In genomic region chr8:11011787-11012485, GRCm38 (mm10) we compare ENCODE assay signal across 15 mouse cellular contexts. TPM values are rescaled to one million over a fixed set of nuclear protein-coding genes. Genes with fewer than 3 reads are reported as not detected.
DNase-seq lines count a peak whose midpoint lies in the region; ATAC-seq lines count a peak whose summit lies in the region.
"Had no signal": no experiment of that assay in that cellular context is flagged by ENCODE, and none has a peak within 500 bp of the region (broad histone marks: within the 10 kb centered on the region; RNA-seq: fewer than 3 reads in every experiment).

No protein-coding gene starts in this region.

- no peak for DNase-seq in heart, postnatal 36 days
- peak; percentile 23 to 28 for DNase-seq in heart, postnatal 10 days
- DNase-seq in heart, postnatal 25 days (ENCODE audit: low spot score) = no peak
- DNase-seq in midbrain, embryonic 11.5 days (ENCODE audit: low spot score, missing footprints) = peak; percentile 71
- no peak for DNase-seq in midbrain, embryonic 10.5 days (ENCODE audit: low spot score)
- peak; percentile 74 for DNase-seq in fat pad, adult 2 months (ENCODE audit: extremely low read depth, low read depth, low spot score)
- DNase-seq: B cell, adult 2 months; cerebellum, adult 11 months had no signal

- H3K27ac ChIP-seq in heart, embryonic 12.5 days (ENCODE audit: poor library complexity, severe bottlenecking) = peak overlapping the region; percentile 8; the same call in 1 of the 2 replicates
- H3K27ac ChIP-seq in midbrain, embryonic 11.5 days (ENCODE audit: low read depth, low read length) = no peak overlapping the region
- no peak overlapping the region for H3K27ac ChIP-seq in midbrain, embryonic 10.5 days (replicated peaks)
- no peak overlapping the region for H3K27ac ChIP-seq in forebrain, embryonic 13.5 days
- H3K27ac ChIP-seq: forebrain, embryonic 12.5 days; hindbrain, embryonic 10.5 days; left cerebral cortex, adult 2 months had no signal

- intact Hi-C loops in heart, postnatal 36 days (cut with DNase I) = no loop called here
- intact Hi-C loops in heart, postnatal 10 days (cut with DNase I) = loop anchor here (2.0 kb wide), 2 partner anchors 87 to 597 kb away; no protein-coding TSS in a partner anchor
- intact Hi-C loops in heart, postnatal 25 days (cut with DNase I) = loop anchor here (2.0 to 5.0 kb wide), 2 partner anchors 437 to 575 kb away; no protein-coding TSS in a partner anchor

- peaks cover 22% of the 10 kb centered on the region for H3K4me1 ChIP-seq in heart, embryonic 12.5 days (replicated peaks)
- peaks cover 14% of the 10 kb centered on the region; the same call in 1 of the 2 replicates for H3K4me1 ChIP-seq in midbrain, embryonic 11.5 days (ENCODE audit: control insufficient read depth, insufficient read depth, low read length)
- H3K4me1 ChIP-seq in midbrain, embryonic 10.5 days = peaks cover 46% of the 10 kb centered on the region
- H3K4me1 ChIP-seq in forebrain, embryonic 13.5 days = peaks cover 31% of the 10 kb centered on the region

- H3K4me3 ChIP-seq in heart, embryonic 12.5 days = no peak overlapping the region
- H3K4me3 ChIP-seq in midbrain, embryonic 11.5 days (ENCODE audit: low read depth, low read length) = no peak overlapping the region
- H3K4me3 ChIP-seq in midbrain, embryonic 10.5 days = no peak overlapping the region
- H3K4me3 ChIP-seq in forebrain, embryonic 13.5 days = no peak overlapping the region
- H3K4me3 ChIP-seq: forebrain, embryonic 12.5 days; hindbrain, embryonic 10.5 days; left cerebral cortex, adult 2 months had no signal

- no peaks in the 10 kb centered on the region for H3K9me3 ChIP-seq in heart, embryonic 12.5 days (replicated peaks)
- H3K9me3 ChIP-seq in midbrain, embryonic 11.5 days (ENCODE audit: control insufficient read depth, low read length) = no peaks in the 10 kb centered on the region
- H3K9me3 ChIP-seq in midbrain, embryonic 10.5 days (replicated peaks) = no peaks in the 10 kb centered on the region
- no peaks in the 10 kb centered on the region for H3K9me3 ChIP-seq in forebrain, embryonic 13.5 days (replicated peaks)
- H3K9me3 ChIP-seq: forebrain, embryonic 12.5 days; hindbrain, embryonic 10.5 days had no signal

- no peak for ATAC-seq in heart, embryonic 12.5 days (ENCODE audit: insufficient number of reproducible peaks, low FRiP score)
- no peak for ATAC-seq in midbrain, embryonic 11.5 days (ENCODE audit: low FRiP score)
- ATAC-seq in forebrain, embryonic 13.5 days = no peak
- ATAC-seq: hindbrain, embryonic 16.5 days; lung, postnatal 0 days had no signal

- no peak overlapping the region for H3K9ac ChIP-seq in heart, embryonic 12.5 days
- no peak overlapping the region for H3K9ac ChIP-seq in midbrain, embryonic 11.5 days (ENCODE audit: low read length)
- H3K9ac ChIP-seq in forebrain, embryonic 13.5 days = no peak overlapping the region
- H3K9ac ChIP-seq: forebrain, embryonic 12.5 days had no signal

- 58% methylated on average over 3 of the region's 3 CpGs for WGBS in heart, embryonic 12.5 days
- WGBS in midbrain, embryonic 11.5 days = 76% methylated on average over 3 of the region's 3 CpGs
- WGBS in midbrain, embryonic 10.5 days = 87% methylated on average over 3 of the region's 3 CpGs
- 75% methylated on average over 3 of the region's 3 CpGs for WGBS in forebrain, embryonic 13.5 days

- H3K36me3 ChIP-seq in heart, embryonic 12.5 days = no peaks in the 10 kb centered on the region
- no peaks in the 10 kb centered on the region for H3K36me3 ChIP-seq in midbrain, embryonic 11.5 days (ENCODE audit: control insufficient read depth, insufficient read depth, low read length)
- no peaks in the 10 kb centered on the region for H3K36me3 ChIP-seq in midbrain, embryonic 10.5 days
- no peaks in the 10 kb centered on the region for H3K36me3 ChIP-seq in forebrain, embryonic 13.5 days (ENCODE audit: poor library complexity, severe bottlenecking)
- H3K36me3 ChIP-seq: forebrain, embryonic 12.5 days; hindbrain, embryonic 10.5 days had no signal

- H3K4me2 ChIP-seq in heart, embryonic 12.5 days = no peak overlapping the region
- no peak overlapping the region for H3K4me2 ChIP-seq in midbrain, embryonic 11.5 days
- no peak overlapping the region for H3K4me2 ChIP-seq in forebrain, embryonic 13.5 days
- H3K4me2 ChIP-seq: forebrain, embryonic 12.5 days had no signal

- H3K27me3 ChIP-seq in heart, embryonic 12.5 days (replicated peaks) = no peaks in the 10 kb centered on the region
- no peaks in the 10 kb centered on the region; the same call in 1 of the 2 replicates for H3K27me3 ChIP-seq in midbrain, embryonic 11.5 days (ENCODE audit: control insufficient read depth, insufficient read depth, low read length)
- H3K27me3 ChIP-seq in midbrain, embryonic 10.5 days (ENCODE audit: low read depth, poor library complexity, severe bottlenecking) = peaks cover 12% of the 10 kb centered on the region; the same call in 1 of the 2 replicates
- H3K27me3 ChIP-seq in forebrain, embryonic 13.5 days = no peaks in the 10 kb centered on the region

RNA-seq across cellular contexts. Expression of gene Irs2, which starts 3.7 kb away (rescaled TPM):
- polyA plus RNA-seq in heart, embryonic 12.5 days (2016; fragmentation: Nextera tagmentation; extraction: Ambion mirVana) = 6.2 and 7.7 TPM in 2 replicates
- 10 to 100 TPM; 13.2 to 33.5 TPM for total RNA-seq in heart, postnatal 36 days (2021)
- 10 to 100 TPM; 17.7 to 22.0 TPM for total RNA-seq in heart, postnatal 10 days (2021)
- 10 to 100 TPM; 10.6 to 11.3 TPM for total RNA-seq in heart, postnatal 25 days (2021)
- polyA plus RNA-seq in midbrain, embryonic 11.5 days (2014; fragmentation: Nextera tagmentation; extraction: Ambion mirVana) = 5.2 and 6.2 TPM in 2 replicates
- polyA plus RNA-seq in midbrain, embryonic 10.5 days (2016; fragmentation: Nextera tagmentation; extraction: Ambion mirVana) = 5.6 and 5.9 TPM in 2 replicates
- 4.5 and 5.2 TPM in 2 replicates for polyA plus RNA-seq in forebrain, embryonic 13.5 days (2015; fragmentation: Nextera tagmentation; extraction: Ambion mirVana)

Comparison
In these comparisons a context has a peak if more than half of its experiments do, and no peak if none do; other contexts are left out.
1. DNase-seq: peak in heart, postnatal 10 days (2 of 2), midbrain, embryonic 11.5 days (single experiment) and fat pad, adult 2 months (single experiment); none in heart, postnatal 36 days (0 of 2), heart, postnatal 25 days (single experiment) and midbrain, embryonic 10.5 days (single experiment).